Mouse (Mus musculus) lung, embryonic 16.5 days (tissue): ENCODE measurements at regions not wholly inside any gene's neighbourhood (a gene's known extent, or its start where the extent isn't known, plus 50 kb on each side); places are given as distances from the start of the nearest gene placed in this dataset.

Experiments used
- ATAC-seq: fragments of 200-750 bp; cut with Nextera tagmentation; 2 replicates; pipeline ENCODE4 v1.8.0; 2017; ENCODE audit warnings: low read depth, mild to moderate bottlenecking, moderate library complexity
- H3K27ac ChIP-seq: fragments of 300-500 bp; sonication (generic); 2 replicates; pipeline ENCODE4 v1.5.1; 2014; ENCODE audit warnings: mild to moderate bottlenecking, control low read depth, low read length
- H3K27me3 ChIP-seq: fragments of 300-500 bp; sonication (generic); 2 replicates; pipeline ENCODE4 v1.6.1; 2014; ENCODE audit warnings: low read depth, low read length, mixed read lengths; ENCODE audit not compliant: control insufficient read depth, insufficient read depth
- H3K36me3 ChIP-seq: fragments of 300-500 bp; sonication (generic); 2 replicates; pipeline ENCODE4 v1.6.1; 2014; ENCODE audit warnings: low read length; ENCODE audit not compliant: control insufficient read depth, insufficient read depth
- H3K4me1 ChIP-seq: fragments of 300-500 bp; sonication (generic); replicated peaks from 2 replicates; pipeline ENCODE4 v1.6.1; 2014; ENCODE audit warnings: low read length, mixed read lengths; ENCODE audit not compliant: control insufficient read depth, insufficient read depth
- H3K4me2 ChIP-seq: fragments of 300-500 bp; sonication (generic); 2 replicates; pipeline ENCODE4 v1.6.1; 2014; ENCODE audit warnings: low read depth, low read length, control low read depth
- H3K4me3 ChIP-seq: fragments of 300-500 bp; sonication (generic); 2 replicates; pipeline ENCODE4 v1.5.1; 2014; ENCODE audit warnings: mild to moderate bottlenecking, low read length, control low read depth
- H3K9ac ChIP-seq: fragments of 300-500 bp; sonication (generic); 2 replicates; pipeline ENCODE4 v1.6.1; 2014; ENCODE audit warnings: low read length, control low read depth
- H3K9me3 ChIP-seq: fragments of 300-500 bp; sonication (generic); 2 replicates; pipeline ENCODE4 v1.6.1; 2016; ENCODE audit warnings: low read length; ENCODE audit not compliant: control insufficient read depth
- WGBS: fragments of 180-500 bp; shearing (Covaris S2); extraction: QIAGEN DNeasy Blood & Tissue Kit; methylation state at CpG from one replicate; pipeline ENCODE4 v1.1.7; 2014; 5-methylcytosine and 5-hydroxymethylcytosine counted together

- Histone ChIP-seq H3K27me3 (no peaks in the 10 kb centered on the region), H3K9me3 (no peaks in the 10 kb centered on the region), H3K4me3 (no peak overlapping the region), H3K36me3 (no peaks in the 10 kb centered on the region), H3K4me1 (no peaks in the 10 kb centered on the region), H3K9ac (no peak overlapping the region), H3K4me2 (no peak overlapping the region), H3K27ac (no peak overlapping the region)
- WGBS = 74% methylated on average over 2 of the region's 2 CpGs
- no peak for ATAC-seq
Measured at GRCm38 (mm10) chr3:83582256-83582655, 183.9 kb upstream of the Sfrp2 start.

- Histone ChIP-seq H3K27ac (no peak overlapping the region), H3K9me3 (no peaks in the 10 kb centered on the region), H3K9ac (no peak overlapping the region), H3K36me3 (no peaks in the 10 kb centered on the region), H3K4me1 (no peaks in the 10 kb centered on the region), H3K4me2 (no peak overlapping the region), H3K4me3 (no peak overlapping the region), H3K27me3 (no peaks in the 10 kb centered on the region)
- 53% methylated on average over 8 of the region's 8 CpGs for WGBS
- no peak for ATAC-seq
Measured at GRCm38 (mm10) chr3:83583071-83583672, 182.9 kb upstream of the Sfrp2 start.

GRCm38 (mm10) chr3:83586086-83586485 is 180.0 kb upstream of the Sfrp2 start:
- Histone ChIP-seq H3K4me3 (no peak overlapping the region), H3K9me3 (no peaks in the 10 kb centered on the region), H3K4me1 (no peaks in the 10 kb centered on the region), H3K4me2 (no peak overlapping the region), H3K27ac (no peak overlapping the region), H3K27me3 (no peaks in the 10 kb centered on the region), H3K9ac (no peak overlapping the region), H3K36me3 (no peaks in the 10 kb centered on the region)
- ATAC-seq = no peak
- 77% methylated on average over 5 of the region's 5 CpGs for WGBS

- H3K9me3 ChIP-seq = no peaks in the 10 kb centered on the region
- 52% methylated on average over 4 of the region's 4 CpGs for WGBS
- H3K4me3 ChIP-seq = no peak overlapping the region
- H3K27me3 ChIP-seq = no peaks in the 10 kb centered on the region
- no peak overlapping the region for H3K27ac ChIP-seq
- no peak for ATAC-seq
- no peak overlapping the region for H3K9ac ChIP-seq
- H3K4me1 ChIP-seq = no peaks in the 10 kb centered on the region
- H3K36me3 ChIP-seq = no peaks in the 10 kb centered on the region
- H3K4me2 ChIP-seq = no peak overlapping the region
Measured at GRCm38 (mm10) chr3:83586551-83586950, 179.6 kb upstream of the Sfrp2 start.

GRCm38 (mm10) chr3:83589127-83589526 is 177.0 kb upstream of the Sfrp2 start:
- no peaks in the 10 kb centered on the region for H3K36me3 ChIP-seq
- no peak overlapping the region for H3K27ac ChIP-seq
- no peak for ATAC-seq
- H3K4me1 ChIP-seq = no peaks in the 10 kb centered on the region
- H3K27me3 ChIP-seq = no peaks in the 10 kb centered on the region
- H3K4me3 ChIP-seq = no peak overlapping the region
- H3K4me2 ChIP-seq = no peak overlapping the region
- H3K9me3 ChIP-seq = no peaks in the 10 kb centered on the region
- H3K9ac ChIP-seq = no peak overlapping the region
- 27% methylated on average over 8 of the region's 8 CpGs for WGBS

GRCm38 (mm10) chr3:83591206-83591605 is 174.9 kb upstream of the Sfrp2 start:
- Histone ChIP-seq H3K4me2 (no peak overlapping the region), H3K4me3 (no peak overlapping the region), H3K27me3 (no peaks in the 10 kb centered on the region), H3K36me3 (no peaks in the 10 kb centered on the region), H3K27ac (no peak overlapping the region), H3K9me3 (no peaks in the 10 kb centered on the region), H3K9ac (no peak overlapping the region), H3K4me1 (no peaks in the 10 kb centered on the region)
- 90% methylated on average over 7 of the region's 7 CpGs for WGBS
- ATAC-seq = no peak

GRCm38 (mm10) chr3:83593321-83593720 is 172.8 kb upstream of the Sfrp2 start:
- H3K36me3 ChIP-seq = no peaks in the 10 kb centered on the region
- H3K4me1 ChIP-seq = no peaks in the 10 kb centered on the region
- 88% methylated on average over 5 of the region's 5 CpGs for WGBS
- no peaks in the 10 kb centered on the region for H3K9me3 ChIP-seq
- ATAC-seq = no peak
- H3K27me3 ChIP-seq = no peaks in the 10 kb centered on the region
- H3K9ac ChIP-seq = no peak overlapping the region
- no peak overlapping the region for H3K4me2 ChIP-seq
- no peak overlapping the region for H3K4me3 ChIP-seq
- H3K27ac ChIP-seq = no peak overlapping the region

GRCm38 (mm10) chr3:83601506-83601905 is 164.6 kb upstream of the Sfrp2 start:
- H3K9ac ChIP-seq = no peak overlapping the region
- H3K4me3 ChIP-seq = no peak overlapping the region
- no peak overlapping the region for H3K4me2 ChIP-seq
- 73% methylated on average over 4 of the region's 4 CpGs for WGBS
- no peaks in the 10 kb centered on the region for H3K27me3 ChIP-seq
- no peaks in the 10 kb centered on the region for H3K4me1 ChIP-seq
- no peaks in the 10 kb centered on the region for H3K36me3 ChIP-seq
- H3K9me3 ChIP-seq = no peaks in the 10 kb centered on the region
- no peak for ATAC-seq
- H3K27ac ChIP-seq = no peak overlapping the region

GRCm38 (mm10) chr3:83609095-83609770 is 156.9 kb upstream of the Sfrp2 start:
- Histone ChIP-seq H3K4me3 (no peak overlapping the region), H3K27ac (no peak overlapping the region)

More at GRCm38 (mm10) chr3:83609095-83609770, 156.9 kb upstream of the Sfrp2 start:
- 39% methylated on average over 8 of the region's 8 CpGs for WGBS
- H3K4me2 ChIP-seq = no peak overlapping the region
- H3K36me3 ChIP-seq = no peaks in the 10 kb centered on the region
- H3K27me3 ChIP-seq = no peaks in the 10 kb centered on the region
- no peaks in the 10 kb centered on the region for H3K9me3 ChIP-seq
- H3K9ac ChIP-seq = no peak overlapping the region
- no peaks in the 10 kb centered on the region; the same call in 1 of the 2 replicates for H3K4me1 ChIP-seq
- no peak for ATAC-seq
